Mouse (Mus musculus) adrenal gland, postnatal 4 days (tissue): ENCODE results near the gene Lama1. TPM values are rescaled to one million over a fixed set of nuclear protein-coding genes. Genes with fewer than 3 reads are reported as not detected.

Source experiments
- DNase-seq, 2 experiments: peaks; one replicate each; pipeline ENCODE4 v3.0.0; 2021 to 2022; ENCODE audit warnings: low spot score in 2 of 2, mixed read lengths in 2 of 2
- long read RNA-seq, 2 experiments: library from polyadenylated mRNA; stranded (forward); transcript quantifications; one replicate each; pipeline ENCODE4 v2.0.0; 2021
- total RNA-seq, 2 experiments: library from RNA; stranded (reverse); gene quantifications; 2 replicates each; pipeline ENCODE4 v1.2.3; 2021

Gene Lama1
- 10 to 100 TPM; 21.6 to 34.4 TPM for total RNA-seq
- long read RNA-seq, experiment 1, full-length matches to known transcripts: 1 of 5 reads
- long read RNA-seq, experiment 1, partial matches to known transcripts: 4 of 5 reads
- long read RNA-seq, experiment 1, other reads (novel, unspliced or antisense): 0 of 5 reads
- long read RNA-seq, experiment 2, partial matches to known transcripts: 3 of 4 reads
- long read RNA-seq, experiment 2, other reads (novel, unspliced or antisense): 1 of 4 reads

GRCm38 (mm10) chr17:67696694-67697386, at the start of gene Lama1:
Lama1 (plus strand) TSS chr17:67697259.
- peak; percentile 73 to 87 for DNase-seq

DNA sequence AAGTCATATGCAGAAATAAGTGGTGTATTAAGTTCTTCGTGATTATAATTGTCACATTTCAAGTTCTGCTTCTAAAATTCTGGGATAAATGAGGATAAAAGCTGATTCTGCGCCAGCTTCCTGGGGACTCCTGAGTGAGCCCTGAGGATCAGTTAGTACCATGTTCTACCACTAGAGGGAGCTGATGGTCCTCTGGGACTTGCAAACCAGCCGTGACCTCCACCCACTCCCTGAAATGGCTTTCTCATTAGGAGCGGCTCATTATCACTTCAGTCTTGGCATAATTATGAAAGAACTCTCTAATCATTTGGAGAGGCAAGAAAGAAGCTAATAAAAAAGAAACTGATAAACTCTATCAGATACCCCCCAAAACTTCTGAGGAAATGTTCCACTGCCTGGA, 45.6 kb upstream of the Lama1 start:
- no peak for DNase-seq

DNA sequence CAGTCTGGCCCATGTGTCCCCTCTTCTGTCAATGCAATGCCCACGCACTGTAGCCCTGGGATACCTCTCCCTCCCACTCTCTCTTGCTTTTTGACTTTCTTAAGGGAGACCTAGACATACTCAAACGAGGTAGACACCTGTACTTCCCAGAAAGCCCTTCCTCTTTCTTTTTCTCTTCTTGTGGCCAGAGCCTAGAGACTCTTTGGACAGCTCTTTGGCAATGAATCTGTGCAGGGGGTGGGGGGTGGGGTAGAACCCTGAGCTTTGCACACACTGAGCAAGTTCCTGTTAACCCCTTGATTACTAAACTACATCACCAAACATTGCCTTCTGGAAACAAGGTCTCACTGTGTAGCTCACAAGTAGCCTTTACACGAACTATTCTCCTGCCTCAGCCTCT, 32.8 kb upstream of the Lama1 start:
- no peak for DNase-seq

DNA sequence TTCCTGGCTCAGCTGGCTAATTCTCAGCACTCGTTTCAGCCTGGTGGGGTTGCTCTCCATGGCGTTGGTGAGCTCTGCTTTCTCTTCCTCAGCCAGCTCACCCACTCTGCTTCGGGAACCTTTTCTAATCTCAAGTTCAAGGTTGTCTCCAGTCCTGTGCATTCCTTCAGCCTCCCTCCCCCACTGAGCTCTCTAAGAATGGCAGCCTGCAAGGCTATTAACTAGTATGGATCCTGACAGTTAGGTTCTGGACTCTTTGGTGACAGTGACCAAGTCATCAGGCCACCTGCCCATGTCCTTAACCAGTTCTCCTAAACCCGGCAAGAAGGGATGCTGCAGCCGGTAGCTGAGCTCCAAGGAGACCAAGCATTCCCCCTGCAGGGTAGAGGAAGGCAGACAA, 30.1 kb upstream of the Lama1 start:
- DNase-seq: no peak

GRCm38 (mm10) chr17:67667981-67668380, 29.1 kb upstream of the Lama1 start:
- DNase-seq: peak; percentile 16 to 37

DNA sequence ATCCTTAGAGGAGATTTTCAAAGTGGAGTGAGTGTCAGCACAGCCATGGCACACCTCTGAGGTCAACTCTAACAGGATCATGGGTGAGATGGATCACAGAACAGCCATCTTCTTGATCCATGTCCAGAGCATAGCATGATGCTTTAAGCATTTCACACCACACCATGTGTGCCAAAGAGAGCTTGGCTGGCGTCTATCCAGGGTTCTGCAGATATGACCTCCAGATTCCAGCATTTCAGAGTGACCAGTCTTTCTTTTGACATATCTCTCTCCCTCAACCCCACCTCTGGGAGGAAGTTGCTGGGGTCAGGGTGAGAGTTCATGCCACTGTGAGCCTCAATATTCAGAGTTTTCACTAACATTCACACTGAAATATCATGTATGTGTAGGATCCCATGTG, 18.5 kb upstream of the Lama1 start:
- DNase-seq: no peak

GRCm38 (mm10) chr17:67681084-67681483, 16.0 kb upstream of the Lama1 start:
- DNase-seq: no peak

GRCm38 (mm10) chr17:67685022-67685743, 11.9 kb upstream of the Lama1 start:
- no peak for DNase-seq

GRCm38 (mm10) chr17:67687505-67687904, 9.6 kb upstream of the Lama1 start:
- no peak for DNase-seq

DNA sequence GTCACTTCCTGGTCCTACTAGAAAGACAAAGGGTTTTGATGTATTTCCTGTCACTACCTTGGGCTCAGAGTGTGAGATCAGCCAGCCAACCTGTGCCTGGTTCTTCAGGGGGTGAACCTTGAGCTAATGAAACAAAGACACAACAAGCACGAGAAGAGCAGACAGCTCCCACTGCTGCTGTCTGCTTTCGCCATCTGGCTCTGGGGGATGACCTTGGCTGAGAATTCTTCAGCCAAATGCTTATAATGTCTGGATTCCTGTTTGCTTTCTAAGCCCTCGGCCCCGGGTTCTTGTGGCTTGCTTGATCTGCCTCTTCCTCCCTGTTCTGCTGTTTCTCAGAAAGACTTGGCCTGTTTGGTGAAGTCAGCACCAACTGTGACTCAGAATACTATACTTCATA, 6.4 kb upstream of the Lama1 start:
- DNase-seq: no peak

- no peak for DNase-seq
Measured at GRCm38 (mm10) chr17:67692651-67693050, 4.4 kb upstream of the Lama1 start.

DNA sequence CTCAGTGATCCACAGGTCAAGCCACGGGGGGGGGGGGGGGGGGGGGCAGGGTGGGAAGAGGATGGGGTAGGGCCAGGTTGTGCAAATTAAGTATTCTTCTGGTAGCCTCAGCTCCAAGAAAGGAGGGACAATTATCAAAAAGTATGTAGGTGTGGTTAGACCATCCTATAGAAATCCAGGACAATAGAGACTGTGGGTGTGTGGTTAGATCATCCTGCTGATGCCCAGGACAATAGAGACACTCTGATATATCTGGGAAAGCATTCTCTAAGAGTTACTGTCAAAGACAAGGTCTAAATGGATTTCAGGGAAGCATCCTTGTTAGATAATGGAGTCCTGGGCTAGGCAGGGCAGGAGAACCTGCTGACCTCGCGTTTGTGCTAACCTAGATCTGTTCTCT, 3.2 kb upstream of the Lama1 start:
- no peak for DNase-seq

DNA sequence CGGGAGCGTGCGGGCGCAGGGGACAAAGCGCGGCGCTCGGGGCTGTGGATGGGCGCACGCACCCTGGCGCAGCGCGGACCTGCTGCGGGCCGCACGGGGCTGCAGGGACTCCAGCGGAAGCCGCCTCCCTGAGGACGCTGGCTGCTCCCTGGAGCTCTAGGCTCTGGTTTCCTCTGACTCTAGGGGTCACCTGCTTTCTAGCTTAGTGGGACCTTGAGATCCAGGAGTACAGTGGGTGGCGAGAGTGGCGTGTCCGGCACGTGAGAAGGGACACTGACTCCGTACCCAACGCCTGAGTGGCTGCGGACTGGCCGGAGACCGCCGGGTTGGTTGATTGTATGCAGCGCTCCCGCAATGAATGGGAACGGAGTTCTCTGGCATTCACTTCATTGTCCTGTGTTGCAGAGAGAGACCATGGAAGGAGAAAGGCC, 417 bp downstream of the Lama1 start:
- no peak for DNase-seq

- no peak for DNase-seq
Measured at GRCm38 (mm10) chr17:67698301-67698700, 1.2 kb downstream of the Lama1 start.

DNA sequence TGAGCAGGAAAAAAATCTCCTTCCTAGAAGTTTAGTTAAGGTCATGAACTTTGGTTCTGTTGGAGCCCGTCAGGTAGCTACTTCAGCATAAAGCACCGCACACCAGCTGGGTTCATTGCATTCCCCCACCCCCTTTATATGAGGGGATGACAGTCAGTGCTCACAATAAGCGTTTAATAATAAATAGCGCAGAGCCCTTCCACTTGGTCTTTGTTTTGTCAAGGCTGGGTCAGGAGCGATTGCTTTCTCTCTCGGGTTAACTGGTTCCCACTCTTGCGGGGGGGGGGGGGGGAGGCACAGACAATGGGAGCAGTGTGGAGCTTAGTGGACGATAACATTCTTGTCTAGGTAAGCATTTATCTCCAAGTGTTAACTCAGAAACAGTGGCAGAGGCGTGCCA, 4.7 kb downstream of the Lama1 start:
- no peak for DNase-seq

DNA sequence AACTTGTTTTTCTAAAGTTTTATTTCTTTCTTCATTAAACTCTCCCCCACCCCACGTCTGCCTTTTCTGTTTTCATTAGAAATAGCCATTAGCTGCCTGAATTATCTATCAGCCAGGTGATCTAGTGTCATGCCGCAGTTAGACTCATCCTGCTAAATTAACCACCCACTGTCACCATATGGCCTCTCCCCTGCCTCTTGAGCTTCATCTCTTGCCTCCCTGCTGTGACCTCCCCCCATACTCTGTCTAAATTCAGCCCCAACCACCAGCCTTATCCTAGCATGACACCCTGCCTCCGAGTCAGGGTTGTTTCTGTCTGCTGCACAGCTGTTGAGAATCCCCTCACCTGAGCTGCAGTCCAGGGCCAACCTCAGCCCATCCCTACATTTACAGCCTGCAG, 5.9 kb downstream of the Lama1 start:
- no peak for DNase-seq

GRCm38 (mm10) chr17:67705035-67705769, 8.1 kb downstream of the Lama1 start:
- DNase-seq: no peak

DNA sequence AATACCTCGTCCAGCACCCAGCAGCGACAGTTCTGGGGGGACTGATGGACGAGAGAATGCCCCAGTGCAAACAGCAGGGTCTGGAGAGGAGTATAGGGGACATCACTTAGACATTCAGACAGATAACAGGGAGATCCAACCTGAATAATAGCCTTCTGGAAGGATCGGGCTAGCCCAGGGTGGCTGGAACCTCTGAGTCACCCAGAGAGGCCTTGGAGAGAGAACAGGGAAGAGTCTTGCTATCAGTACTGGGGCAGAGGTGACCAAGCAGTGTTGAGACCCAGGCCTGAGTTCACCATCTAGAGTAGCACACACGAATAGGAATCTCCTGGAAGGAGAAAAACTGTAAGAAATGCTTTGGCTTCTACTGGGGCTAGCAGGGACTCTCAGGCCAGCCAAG, 9.3 kb downstream of the Lama1 start:
- no peak for DNase-seq

DNA sequence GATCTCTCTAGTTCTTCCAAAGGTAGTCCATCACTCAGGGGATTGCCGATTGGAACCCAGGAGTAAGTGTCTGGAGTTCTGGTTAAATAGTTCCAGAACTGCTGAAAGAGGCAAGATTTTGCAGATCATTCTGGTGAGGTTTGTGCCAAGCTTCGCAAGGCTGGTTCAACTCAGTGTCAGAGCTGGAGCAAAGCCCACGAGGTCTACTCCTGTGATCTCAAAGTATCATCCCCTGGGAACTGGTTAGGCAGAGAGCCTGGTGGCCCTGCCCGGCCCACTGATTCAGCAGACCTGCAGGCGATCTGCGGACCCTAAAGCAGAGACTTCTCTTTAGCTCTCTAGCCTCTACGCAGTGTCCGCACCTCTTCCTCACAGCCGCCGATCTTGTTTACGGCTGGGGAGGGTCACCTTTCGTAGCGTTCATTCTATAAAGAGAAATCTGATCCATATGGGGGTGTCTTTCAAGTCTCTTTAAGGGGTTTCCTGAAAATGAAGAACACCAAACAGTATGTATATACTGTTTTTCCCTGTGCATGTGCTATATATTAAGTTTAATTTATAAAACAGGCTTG, 10.8 kb downstream of the Lama1 start:
- no peak for DNase-seq

DNA sequence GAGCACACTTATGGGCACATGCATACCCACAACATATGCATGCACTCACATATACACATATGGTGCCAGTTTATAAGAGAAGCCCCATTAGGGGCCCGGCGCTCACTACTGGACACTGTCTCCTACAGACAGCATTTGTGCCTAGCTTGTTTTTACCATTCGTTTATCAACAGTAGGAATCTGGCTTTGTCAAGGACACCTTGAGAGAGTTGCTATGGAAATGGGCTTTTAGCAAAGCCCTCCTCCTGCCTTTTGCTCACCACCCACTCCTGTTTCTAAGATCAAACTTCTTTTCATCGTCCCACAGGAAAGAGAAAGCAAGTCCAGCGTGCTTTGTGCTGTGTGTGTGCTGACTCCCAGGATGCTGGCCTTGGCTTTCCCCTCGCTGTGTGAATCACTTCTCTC, 13.3 kb downstream of the Lama1 start:
- DNase-seq: no peak

GRCm38 (mm10) chr17:67711361-67711760, 14.3 kb downstream of the Lama1 start:
- no peak for DNase-seq
